Mouse (Mus musculus) layer of hippocampus, adult 11-12 months (tissue): ENCODE data around the gene Tmem170b.
A peak's percentile ranks its signal among the peaks of the same experiment; 100 is the strongest.

ENCODE experiments used
- DNase-seq: peaks from one replicate; pipeline ENCODE4 v3.0.0; 2022; ENCODE audit warnings: low spot score

Tmem170b gene

GRCm38 (mm10) chr13:41614539-41614938, 8.8 kb downstream of the Tmem170b start:
- DNase-seq: no peak

DNA sequence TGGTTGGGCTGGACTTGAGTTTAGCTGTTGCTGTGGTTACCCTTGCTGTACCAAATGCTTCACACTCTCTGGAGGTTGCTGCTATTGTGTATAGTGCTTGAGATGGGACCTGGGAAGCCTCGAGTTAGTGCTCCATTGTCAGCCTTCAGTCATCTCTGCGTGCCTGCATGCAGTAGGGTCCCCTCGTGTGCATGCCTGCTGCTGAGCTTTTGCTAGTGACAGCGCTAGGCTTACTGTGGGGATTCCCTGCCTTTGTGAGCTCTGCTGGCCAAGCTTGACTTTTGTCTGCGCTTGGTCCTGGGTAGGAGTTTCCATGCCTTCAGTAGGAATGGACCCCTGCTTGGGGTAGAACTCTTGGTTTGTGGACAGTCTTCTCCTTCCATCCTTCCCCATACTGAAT, 9.3 kb downstream of the Tmem170b start:
- DNase-seq: no peak

- DNase-seq: no peak
Observed at GRCm38 (mm10) chr13:41619470-41619869, 13.8 kb downstream of the Tmem170b start.

GRCm38 (mm10) chr13:41620132-41620531, 14.4 kb downstream of the Tmem170b start:
- DNase-seq: no peak

GRCm38 (mm10) chr13:41624123-41624522, 18.4 kb downstream of the Tmem170b start:
- no peak for DNase-seq

- DNase-seq: no peak
Observed at GRCm38 (mm10) chr13:41625248-41625647, 19.5 kb downstream of the Tmem170b start.

- no peak for DNase-seq
Observed at GRCm38 (mm10) chr13:41627277-41627916, 21.7 kb downstream of the Tmem170b start.

GRCm38 (mm10) chr13:41634401-41634818, 28.7 kb downstream of the Tmem170b start:
- peak; percentile 83 for DNase-seq

GRCm38 (mm10) chr13:41638083-41638482, 32.4 kb downstream of the Tmem170b start:
- DNase-seq: no peak

DNA sequence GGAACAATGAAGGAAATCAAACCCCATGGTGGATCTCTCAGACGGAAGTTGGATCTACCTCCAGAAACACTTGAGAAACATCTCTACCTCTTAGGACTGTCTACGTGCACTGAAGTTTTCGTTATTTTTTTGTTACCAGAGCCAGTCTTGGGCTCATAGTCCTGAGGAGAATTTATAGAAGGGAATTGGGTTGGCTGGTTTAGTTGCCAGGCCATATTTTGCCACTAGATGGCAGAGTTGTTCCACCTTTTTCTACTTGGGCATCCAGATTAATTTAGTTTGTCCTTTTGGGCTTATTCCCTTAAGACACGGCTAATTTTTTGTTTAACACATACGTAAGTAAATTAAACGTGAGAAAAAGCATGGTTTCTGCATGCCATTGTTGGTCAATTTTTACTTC, 37.1 kb downstream of the Tmem170b start:
- peak; percentile 79 for DNase-seq

- no peak for DNase-seq
Observed at GRCm38 (mm10) chr13:41643798-41644197, 38.1 kb downstream of the Tmem170b start.

- DNase-seq: no peak
Observed at GRCm38 (mm10) chr13:41644591-41645482, 39.1 kb downstream of the Tmem170b start.

DNA sequence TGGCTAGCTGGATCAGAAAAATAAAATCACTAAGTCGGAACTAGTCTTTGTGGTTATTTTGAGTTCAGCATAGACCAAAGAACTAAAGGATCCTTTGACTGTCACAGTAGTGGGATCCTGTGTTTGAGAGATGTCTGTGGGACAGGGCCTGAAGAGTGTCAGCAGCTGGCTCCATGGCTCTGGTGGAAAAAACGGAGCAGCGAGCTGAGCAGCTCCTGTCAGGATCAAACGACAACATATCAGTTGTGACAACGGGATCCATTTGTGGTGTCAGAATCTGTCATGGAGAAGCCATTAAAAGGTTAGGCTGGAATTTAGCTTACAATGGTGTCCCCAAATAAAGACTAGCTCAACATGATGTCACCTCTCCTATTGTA, 39.8 kb downstream of the Tmem170b start:
- DNase-seq: no peak

DNA sequence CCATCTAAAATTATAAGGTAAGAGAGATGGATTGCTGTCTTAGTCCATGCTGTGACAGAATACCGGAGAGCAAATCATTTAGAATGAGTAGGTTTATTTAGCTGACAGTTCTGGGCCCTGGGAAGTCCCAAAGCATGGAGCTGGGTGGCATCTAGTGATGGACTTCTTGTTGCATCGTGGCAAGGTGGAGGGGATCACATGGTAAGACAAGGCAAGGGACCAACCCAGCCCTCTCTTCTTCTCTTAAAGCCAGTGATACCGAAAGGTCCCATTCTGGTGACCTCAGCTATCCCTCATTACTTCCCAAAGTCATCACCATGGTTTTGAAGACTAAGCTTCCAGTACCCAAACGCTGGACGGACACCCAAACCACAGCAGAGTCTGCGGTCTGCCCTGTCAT, 42.3 kb downstream of the Tmem170b start:
- no peak for DNase-seq

GRCm38 (mm10) chr13:41650665-41651064, 45.0 kb downstream of the Tmem170b start:
- no peak for DNase-seq

- no peak for DNase-seq
Observed at GRCm38 (mm10) chr13:41653791-41654190, 48.1 kb downstream of the Tmem170b start.

DNA sequence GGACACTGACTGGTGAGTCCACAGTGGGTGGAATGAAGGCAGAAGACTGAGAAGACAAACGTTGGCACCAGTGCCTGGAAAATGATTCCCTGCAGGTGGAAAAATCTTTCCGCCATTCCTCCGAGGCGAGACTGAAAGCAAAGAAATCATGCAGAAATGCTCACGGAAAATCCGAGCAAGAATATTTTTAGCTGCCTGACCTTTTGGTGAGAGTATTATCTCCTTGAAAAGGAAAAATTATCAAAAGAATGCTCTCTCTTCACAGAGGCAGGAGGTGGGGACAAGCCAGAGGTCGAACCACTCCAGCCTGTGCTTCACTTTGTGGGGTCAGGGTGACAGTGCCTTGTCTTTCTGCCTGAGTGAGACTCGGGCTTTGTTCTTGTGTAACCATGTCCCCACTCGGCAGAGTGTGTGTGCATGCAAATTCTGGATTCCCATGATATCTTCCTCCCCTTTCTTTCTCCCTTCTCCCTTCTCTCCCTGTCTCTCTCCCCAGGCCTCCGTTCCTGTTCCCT, 49.9 kb downstream of the Tmem170b start:
- no peak for DNase-seq

DNA sequence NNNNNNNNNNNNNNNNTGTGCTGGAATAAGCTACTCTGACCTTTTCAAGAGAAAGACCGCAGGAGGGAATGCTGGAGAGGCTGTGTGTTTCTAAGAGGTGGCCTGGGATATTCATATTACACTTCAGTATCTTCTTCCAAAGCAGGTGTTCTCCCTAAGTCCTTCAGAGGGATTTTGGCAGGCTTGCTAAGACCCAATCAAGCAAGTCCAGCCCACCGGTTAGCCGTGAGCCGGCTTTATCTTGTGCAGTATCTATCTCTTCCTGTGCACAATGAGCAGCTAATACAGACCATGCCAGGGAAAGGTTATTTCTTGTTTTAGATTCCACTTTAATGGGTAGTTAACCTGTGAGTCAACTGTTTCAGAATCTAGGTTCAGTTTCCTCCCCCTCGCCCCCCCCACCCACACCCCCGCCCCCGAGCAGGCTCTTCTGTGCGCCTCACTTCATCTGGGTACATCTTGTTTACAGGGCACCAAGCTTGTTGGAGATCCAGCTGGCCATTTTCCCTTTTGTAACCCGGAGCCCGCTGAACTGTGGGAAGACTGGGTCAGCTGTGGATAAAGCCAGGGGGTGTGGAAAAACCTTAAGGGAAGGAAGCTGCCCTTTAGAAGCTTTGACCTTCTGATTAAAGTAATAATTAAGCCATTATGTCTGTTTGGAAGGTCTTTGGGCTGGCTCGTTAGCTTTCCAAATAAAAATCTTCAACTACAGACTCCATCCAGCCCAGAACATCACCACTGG, 54.5 kb downstream of the Tmem170b start:
- DNase-seq: no peak

DNA sequence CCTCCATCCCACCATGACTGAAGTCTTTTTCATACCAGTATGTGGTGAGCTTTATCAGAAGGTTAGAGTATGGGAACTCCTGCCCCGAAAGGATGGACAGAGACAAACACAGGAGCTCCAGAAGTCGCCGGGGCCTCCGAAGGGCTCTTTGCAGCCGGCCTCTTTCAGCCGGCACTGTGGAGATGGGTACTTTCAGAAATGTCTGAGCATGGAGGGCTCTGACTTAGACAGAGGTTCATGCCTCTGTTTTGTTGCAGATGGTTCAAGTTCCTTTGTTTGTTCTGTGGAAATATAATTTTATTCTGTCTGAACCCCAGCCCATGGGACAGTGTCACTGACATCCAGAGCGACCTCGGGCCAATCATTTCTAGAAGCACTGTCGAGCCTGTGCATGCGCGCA, 55.4 kb downstream of the Tmem170b start:
- no peak for DNase-seq

GRCm38 (mm10) chr13:41662401-41663070, 56.8 kb downstream of the Tmem170b start:
- DNase-seq: no peak

- DNase-seq: no peak
Observed at GRCm38 (mm10) chr13:41663501-41664195, 57.9 kb downstream of the Tmem170b start.
